Mouse (Mus musculus) neural tube, embryonic 12.5 days (tissue): ENCODE results near the gene Jkamp. TPM values are rescaled to one million over a fixed set of nuclear protein-coding genes. Genes with fewer than 3 reads are reported as not detected.
"Not testable (repeated sequence)": the region's sequence is repeated elsewhere in the genome, so short reads cannot be mapped to it uniquely, and the experiment has no call there.

Experiments used
- ATAC-seq: fragments of 200-750 bp; cut with Nextera tagmentation; 2 replicates; pipeline ENCODE4 v1.8.0; 2017; ENCODE audit warnings: low read depth, mild to moderate bottlenecking, moderate TSS enrichment, moderate library complexity; ENCODE audit not compliant: low FRiP score
- H3K27ac ChIP-seq: fragments of 300-500 bp; sonication (generic); 2 replicates; pipeline ENCODE4 v1.5.1; 2016
- H3K27me3 ChIP-seq: fragments of 300-500 bp; sonication (generic); replicated peaks from 2 replicates; pipeline ENCODE4 v1.6.1; 2016; ENCODE audit warnings: mild to moderate bottlenecking
- H3K36me3 ChIP-seq: fragments of 300-500 bp; sonication (generic); 2 replicates; pipeline ENCODE4 v1.6.1; 2016; ENCODE audit warnings: mild to moderate bottlenecking
- H3K4me1 ChIP-seq: fragments of 300-500 bp; sonication (generic); 2 replicates; pipeline ENCODE4 v1.6.1; 2016
- H3K4me2 ChIP-seq: fragments of 300-500 bp; sonication (generic); replicated peaks from 2 replicates; pipeline ENCODE4 v1.6.1; 2016; ENCODE audit warnings: mild to moderate bottlenecking
- H3K4me3 ChIP-seq: fragments of 300-500 bp; sonication (generic); 2 replicates; pipeline ENCODE4 v1.5.1; 2016
- H3K9ac ChIP-seq: fragments of 300-500 bp; sonication (generic); 2 replicates; pipeline ENCODE4 v1.6.1; 2016; ENCODE audit warnings: mild to moderate bottlenecking
- H3K9me3 ChIP-seq: fragments of 300-500 bp; sonication (generic); 2 replicates; pipeline ENCODE4 v1.6.1; 2016; ENCODE audit warnings: mild to moderate bottlenecking
- WGBS: fragments of 180-500 bp; shearing (Covaris S2); methylation state at CpG from one replicate; pipeline ENCODE4 v1.1.7; 2016; 5-methylcytosine and 5-hydroxymethylcytosine counted together
- polyA plus RNA-seq: library from polyadenylated mRNA; unstranded; fragments of >200 nt; fragmentation: Nextera tagmentation; extraction: Ambion mirVana; gene quantifications from 2 replicates; pipeline ENCODE4 v1.2.1, GENCODE M21; 2016

Gene Jkamp
- polyA plus RNA-seq, result 108 and 118 TPM in 2 replicates

- Histone ChIP-seq H3K4me1 (peaks cover 26% of the 10 kb centered on the region), H3K27me3 (no peaks in the 10 kb centered on the region), H3K36me3 (peaks cover 8% of the 10 kb centered on the region), H3K9ac (peak within 1 kb of the TSS; percentile 76), H3K9me3 (no peaks in the 10 kb centered on the region), H3K4me2 (peak within 1 kb of the TSS; percentile 78), H3K4me3 (peak within 1 kb of the TSS; percentile 53), H3K27ac (peak within 1 kb of the TSS; percentile 86)
- WGBS, result 1% methylated on average over 60 of the region's 60 CpGs
- peak; percentile 97 for ATAC-seq
Observed at GRCm38 (mm10) chr12:72085329-72086165, at the start of gene Jkamp, which contains the start of gene L3hypdh. Gene Jkamp (plus strand): TSS chr12:72085589. Gene L3hypdh (minus strand): TSS chr12:72085439.

GRCm38 (mm10) chr12:72036097-72036661, 49.2 kb upstream of the Jkamp start:
- 80% methylated on average over 9 of the region's 9 CpGs for WGBS
- H3K9me3 ChIP-seq, result no peaks in the 10 kb centered on the region

GRCm38 (mm10) chr12:72037049-72037448, 48.3 kb upstream of the Jkamp start:
- Histone ChIP-seq H3K9ac (no peak overlapping the region), H3K27ac (no peak overlapping the region), H3K4me2 (no peak overlapping the region), H3K36me3 (no peaks in the 10 kb centered on the region), H3K4me1 (no peaks in the 10 kb centered on the region), H3K27me3 (no peaks in the 10 kb centered on the region), H3K9me3 (no peaks in the 10 kb centered on the region), H3K4me3 (no peak overlapping the region)
- ATAC-seq, result no peak
- 88% methylated on average over 6 of the region's 6 CpGs for WGBS

More at GRCm38 (mm10) chr12:72036097-72036661, 49.2 kb upstream of the Jkamp start:
- no peak overlapping the region for H3K27ac ChIP-seq
- no peak for ATAC-seq
- H3K4me3 ChIP-seq, result no peak overlapping the region
- H3K27me3 ChIP-seq, result no peaks in the 10 kb centered on the region
- no peak overlapping the region for H3K4me2 ChIP-seq
- H3K9ac ChIP-seq, result no peak overlapping the region
- no peaks in the 10 kb centered on the region for H3K36me3 ChIP-seq
- no peaks in the 10 kb centered on the region for H3K4me1 ChIP-seq

- Histone ChIP-seq H3K9ac (no peak overlapping the region), H3K9me3 (no peaks in the 10 kb centered on the region), H3K27me3 (no peaks in the 10 kb centered on the region), H3K4me2 (no peak overlapping the region), H3K4me3 (no peak overlapping the region), H3K27ac (no peak overlapping the region), H3K4me1 (no peaks in the 10 kb centered on the region), H3K36me3 (no peaks in the 10 kb centered on the region)
- ATAC-seq, result no peak
- WGBS, result 76% methylated on average over 2 of the region's 2 CpGs
Observed at GRCm38 (mm10) chr12:72038866-72039265, 46.5 kb upstream of the Jkamp start.

- no peak overlapping the region for H3K4me3 ChIP-seq
- H3K36me3 ChIP-seq, result no peaks in the 10 kb centered on the region
- no peak overlapping the region for H3K27ac ChIP-seq
- no peaks in the 10 kb centered on the region for H3K4me1 ChIP-seq
- no peaks in the 10 kb centered on the region for H3K9me3 ChIP-seq
- ATAC-seq, result no peak
- H3K4me2 ChIP-seq, result no peak overlapping the region
- H3K9ac ChIP-seq, result no peak overlapping the region
- H3K27me3 ChIP-seq, result no peaks in the 10 kb centered on the region
- 86% methylated on average over 8 of the region's 8 CpGs for WGBS
Observed at GRCm38 (mm10) chr12:72039501-72039900, 45.9 kb upstream of the Jkamp start.

GRCm38 (mm10) chr12:72041238-72041637, 44.2 kb upstream of the Jkamp start:
- Histone ChIP-seq H3K36me3 (no peaks in the 10 kb centered on the region), H3K4me2 (no peak overlapping the region), H3K9ac (no peak overlapping the region), H3K4me3 (no peak overlapping the region), H3K9me3 (no peaks in the 10 kb centered on the region), H3K4me1 (no peaks in the 10 kb centered on the region), H3K27me3 (no peaks in the 10 kb centered on the region), H3K27ac (no peak overlapping the region)
- 89% methylated on average over 3 of the region's 3 CpGs for WGBS
- no peak for ATAC-seq

GRCm38 (mm10) chr12:72047513-72047912, 37.9 kb upstream of the Jkamp start:
- whole genome bisulfite sequencing, result 16% methylated on average over 2 of the region's 2 CpGs
- ATAC-seq, result no peak
- Histone ChIP-seq H3K36me3 (no peaks in the 10 kb centered on the region), H3K4me2 (no peak overlapping the region), H3K27me3 (no peaks in the 10 kb centered on the region), H3K4me1 (no peaks in the 10 kb centered on the region), H3K9ac (no peak overlapping the region), H3K9me3 (peaks cover 4% of the 10 kb centered on the region; the same call in 1 of the 2 replicates), H3K4me3 (no peak overlapping the region), H3K27ac (no peak overlapping the region)

GRCm38 (mm10) chr12:72050156-72050555, 35.2 kb upstream of the Jkamp start:
- not testable (repeated sequence) for H3K27me3 ChIP-seq, H3K9me3 ChIP-seq, H3K9ac ChIP-seq, H3K4me2 ChIP-seq, H3K27ac ChIP-seq, H3K4me3 ChIP-seq, H3K36me3 ChIP-seq, ATAC-seq, H3K4me1 ChIP-seq
- 89% methylated on average over 5 of the region's 5 CpGs for WGBS

GRCm38 (mm10) chr12:72050821-72051220, 34.6 kb upstream of the Jkamp start:
- peaks cover 4% of the 10 kb centered on the region; the same call in 1 of the 2 replicates for H3K9me3 ChIP-seq
- no peaks in the 10 kb centered on the region for H3K36me3 ChIP-seq
- no peak for ATAC-seq
- no peaks in the 10 kb centered on the region for H3K4me1 ChIP-seq
- 86% methylated on average over 4 of the region's 4 CpGs for WGBS
- no peak overlapping the region for H3K4me3 ChIP-seq
- H3K4me2 ChIP-seq, result no peak overlapping the region
- no peak overlapping the region for H3K27ac ChIP-seq
- no peaks in the 10 kb centered on the region for H3K27me3 ChIP-seq
- H3K9ac ChIP-seq, result no peak overlapping the region

- H3K4me1 ChIP-seq, result no peaks in the 10 kb centered on the region
- ATAC-seq, result no peak
- H3K27me3 ChIP-seq, result no peaks in the 10 kb centered on the region
- no peak overlapping the region for H3K4me2 ChIP-seq
- H3K36me3 ChIP-seq, result no peaks in the 10 kb centered on the region
- H3K4me3 ChIP-seq, result no peak overlapping the region
- peaks cover 4% of the 10 kb centered on the region; the same call in 1 of the 2 replicates for H3K9me3 ChIP-seq
- WGBS, result 83% methylated on average over 6 of the region's 6 CpGs
- H3K9ac ChIP-seq, result no peak overlapping the region
- H3K27ac ChIP-seq, result no peak overlapping the region
Observed at GRCm38 (mm10) chr12:72052571-72052970, 32.8 kb upstream of the Jkamp start.

GRCm38 (mm10) chr12:72053303-72053702, 32.1 kb upstream of the Jkamp start:
- 47% methylated on average over 6 of the region's 6 CpGs for WGBS
- no peak overlapping the region for H3K9ac ChIP-seq
- peaks cover 4% of the 10 kb centered on the region; the same call in 1 of the 2 replicates for H3K9me3 ChIP-seq
- H3K36me3 ChIP-seq, result no peaks in the 10 kb centered on the region
- H3K27ac ChIP-seq, result no peak overlapping the region
- no peaks in the 10 kb centered on the region for H3K27me3 ChIP-seq
- ATAC-seq, result no peak
- no peaks in the 10 kb centered on the region for H3K4me1 ChIP-seq
- H3K4me3 ChIP-seq, result no peak overlapping the region
- no peak overlapping the region for H3K4me2 ChIP-seq

GRCm38 (mm10) chr12:72053851-72054250, 31.5 kb upstream of the Jkamp start:
- no peak overlapping the region for H3K4me3 ChIP-seq
- no peaks in the 10 kb centered on the region for H3K36me3 ChIP-seq
- WGBS, result 37% methylated on average over 6 of the region's 6 CpGs
- ATAC-seq, result no peak
- H3K9ac ChIP-seq, result no peak overlapping the region
- H3K27me3 ChIP-seq, result no peaks in the 10 kb centered on the region
- no peak overlapping the region for H3K4me2 ChIP-seq
- no peak overlapping the region for H3K27ac ChIP-seq
- peaks cover 4% of the 10 kb centered on the region; the same call in 1 of the 2 replicates for H3K9me3 ChIP-seq
- no peaks in the 10 kb centered on the region for H3K4me1 ChIP-seq
